Mouse (Mus musculus): ENCODE results near the gene Trim45. TPM values are rescaled to one million over a fixed set of nuclear protein-coding genes. Genes with fewer than 3 reads are reported as not detected.
A peak's percentile ranks its signal among the peaks of the same experiment; 100 is the strongest.

The Trim45 gene
- total and polyA plus RNA-seq, 3 experiments = 2.1 to 4.4 (median 2.7) TPM

DNA sequence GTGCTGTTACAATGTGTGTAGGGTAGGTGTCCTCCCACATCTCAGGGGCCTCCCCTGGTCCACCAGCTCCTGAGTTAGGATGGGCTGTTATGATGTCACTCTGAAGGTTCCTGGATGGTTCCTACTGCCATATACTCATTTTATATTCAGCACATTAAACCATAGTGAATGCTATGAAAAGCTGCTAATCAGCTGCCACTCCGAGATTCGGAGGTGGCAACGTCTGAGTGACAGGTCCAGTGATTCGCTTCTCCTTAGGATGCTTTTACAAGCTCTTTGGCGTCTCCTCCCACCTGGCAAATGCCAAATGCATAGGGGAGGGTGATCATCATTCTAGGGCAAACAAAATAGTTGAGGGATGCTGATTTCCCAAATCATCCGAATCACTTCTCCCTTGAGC is 26.5 kb upstream of the Trim45 start:
- dilution Hi-C loops (cut with MboI; ENCODE audit: extremely low pct_ligation_motif_present, extremely low pct_unique_long_range_greater_than_20kb, low sequenced_read_pairs) (no loop called here), in situ Hi-C loops (cut with MboI; ENCODE audit: low pct_ligation_motif_present, low pct_unique_long_range_greater_than_20kb, low sequenced_read_pairs) (no loop called here)
- Histone ChIP-seq H3K9ac (ENCODE audit: insufficient read depth, low read depth) (no peak overlapping the region), H3K27me3 (replicated peaks) (no peaks in the 10 kb centered on the region), H3K4me1 (ENCODE audit: control insufficient read depth in 1 of 2, insufficient read depth in 2 of 2) (peaks cover 6 to 20% of the 10 kb centered on the region in 2 experiments), H3K27ac (ENCODE audit: insufficient read depth, low read depth) (no peak overlapping the region), H3K36me3 (replicated peaks in 1 of 2; ENCODE audit: control insufficient read depth in 1 of 2, insufficient read depth in 1 of 2, low read length in 1 of 2) (no peaks in the 10 kb centered on the region), H3K4me2 (ENCODE audit: insufficient read depth, low read depth, poor library complexity, severe bottlenecking) (no peak overlapping the region), H3K79me2 (replicated peaks; ENCODE audit: control insufficient read depth, extremely low read depth, insufficient read depth, poor library complexity, severe bottlenecking) (no peaks in the 10 kb centered on the region), H3K4me3 (replicated peaks in 1 of 3; ENCODE audit: low read depth in 2 of 3, low read length in 2 of 3, poor library complexity in 1 of 3) (no peak overlapping the region), H3K9me3 (replicated peaks; ENCODE audit: low read length) (no peaks in the 10 kb centered on the region)
- DNase-seq (ENCODE audit: extremely low read depth) = no peak
- TF ChIP-seq MAZ (IDR thresholded peaks at IDR 0.05; ENCODE audit: low read depth, low read length) (no peak), UBTF (IDR thresholded peaks at IDR 0.05; ENCODE audit: low read depth, low read length) (no peak), ZMIZ1 (IDR thresholded peaks at IDR 0.05; ENCODE audit: low read depth, low read length) (no peak), EP300 (IDR thresholded peaks at IDR 0.05; ENCODE audit: low read length) (no peak), USF1 (IDR thresholded peaks at IDR 0.05; ENCODE audit: low read depth, low read length) (no peak), MXI1 (IDR thresholded peaks at IDR 0.05; ENCODE audit: low read depth, low read length) (no peak), JUN (IDR thresholded peaks at IDR 0.05; ENCODE audit: insufficient read depth, low read depth, low read length) (no peak), POLR2AphosphoS2 (IDR thresholded peaks at IDR 0.05; ENCODE audit: low read depth, low read length) (no peak), JUND (conservative IDR thresholded peaks at IDR 0.05; ENCODE audit: low read depth, low read length) (no peak), CHD2 (IDR thresholded peaks at IDR 0.05; ENCODE audit: low read length) (no peak)

DNA sequence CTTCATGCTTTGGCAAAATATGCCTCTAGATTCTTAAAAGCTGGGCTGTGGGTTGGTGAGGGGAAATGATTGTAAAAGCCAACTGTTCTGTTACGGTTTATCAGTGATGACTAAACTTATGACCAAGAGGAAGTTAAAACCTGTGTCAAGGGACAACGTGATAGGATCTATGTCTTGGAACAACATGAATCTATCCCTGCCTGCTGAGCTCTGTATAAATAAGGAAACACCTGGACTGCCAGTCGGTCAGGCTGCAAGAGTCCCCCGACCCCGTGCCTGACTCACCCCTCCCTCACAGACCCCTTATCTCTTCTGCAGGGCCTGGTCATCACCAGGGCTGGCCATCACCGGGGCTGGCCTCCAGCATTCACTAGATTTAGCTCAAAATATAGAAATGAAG is 15.9 kb upstream of the Trim45 start:
- no peak for DNase-seq (ENCODE audit: extremely low read depth)

DNA sequence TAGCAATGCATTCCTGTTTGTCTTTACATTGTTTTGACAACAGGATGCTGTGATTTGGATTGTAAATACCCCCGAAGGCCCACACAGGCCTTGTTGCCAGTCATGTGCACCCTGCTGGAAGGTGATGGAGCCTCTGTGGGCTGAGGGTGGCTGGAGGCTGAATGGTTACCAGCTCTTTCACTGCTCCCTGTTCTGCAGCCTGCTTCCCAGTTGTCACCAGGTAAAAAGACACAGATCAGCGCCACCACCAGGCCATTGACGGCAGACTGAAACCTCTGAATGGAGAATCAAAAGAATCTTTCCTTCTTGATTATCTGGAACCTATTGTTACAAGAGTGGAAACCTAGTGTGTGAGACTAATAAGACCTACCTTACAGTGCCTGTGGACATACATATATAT is 15.1 kb upstream of the Trim45 start:
- in situ Hi-C loops (cut with MboI; ENCODE audit: low pct_ligation_motif_present, low pct_unique_long_range_greater_than_20kb, low sequenced_read_pairs) = loop anchor here (10.0 to 25.0 kb wide), 2 partner anchors 145 to 212 kb away; no protein-coding TSS in a partner anchor
- no peak for DNase-seq (ENCODE audit: extremely low read depth)
- no peaks in the 10 kb centered on the region for H3K27me3 ChIP-seq (replicated peaks)

More for the DNA sequence above, 15.9 kb upstream of the Trim45 start:
- dilution Hi-C loops (cut with MboI; ENCODE audit: extremely low pct_ligation_motif_present, extremely low pct_unique_long_range_greater_than_20kb, low sequenced_read_pairs) (no loop called here), in situ Hi-C loops (cut with MboI; ENCODE audit: low pct_ligation_motif_present, low pct_unique_long_range_greater_than_20kb, low sequenced_read_pairs) (loop anchor here (10.0 to 25.0 kb wide), 2 partner anchors 144 to 211 kb away; no protein-coding TSS in a partner anchor)
- H3K4me2 ChIP-seq (ENCODE audit: insufficient read depth, low read depth, poor library complexity, severe bottlenecking) = no peak overlapping the region
- H3K9ac ChIP-seq (ENCODE audit: insufficient read depth, low read depth) = no peak overlapping the region
- H3K27ac ChIP-seq (ENCODE audit: insufficient read depth, low read depth) = no peak overlapping the region
- no peaks in the 10 kb centered on the region for H3K9me3 ChIP-seq (replicated peaks; ENCODE audit: low read length)
- no peak overlapping the region for H3K4me3 ChIP-seq (replicated peaks in 1 of 3; ENCODE audit: low read depth in 2 of 3, low read length in 2 of 3, poor library complexity in 1 of 3)
- no peaks in the 10 kb centered on the region for H3K36me3 ChIP-seq (replicated peaks in 1 of 2; ENCODE audit: control insufficient read depth in 1 of 2, insufficient read depth in 1 of 2, low read length in 1 of 2)
- TF ChIP-seq EP300 (IDR thresholded peaks at IDR 0.05; ENCODE audit: low read length) = 0 out of 2 replicates have a peak, but pooled peaks have one; percentile 9
- TF ChIP-seq MYC (IDR thresholded peaks at IDR 0.05; ENCODE audit: low read depth, low read length) = no peak
- no peak for TF ChIP-seq MAX (IDR thresholded peaks at IDR 0.05; ENCODE audit: low read length)
- H3K27me3 ChIP-seq (replicated peaks) = no peaks in the 10 kb centered on the region
- H3K4me1 ChIP-seq (ENCODE audit: control insufficient read depth in 1 of 2, insufficient read depth in 2 of 2) = peaks cover 7 to 30% of the 10 kb centered on the region in 2 experiments
- H3K79me2 ChIP-seq (replicated peaks; ENCODE audit: control insufficient read depth, extremely low read depth, insufficient read depth, poor library complexity, severe bottlenecking) = no peaks in the 10 kb centered on the region

More for the DNA sequence above, 15.1 kb upstream of the Trim45 start:
- dilution Hi-C loops (cut with MboI; ENCODE audit: extremely low pct_ligation_motif_present, extremely low pct_unique_long_range_greater_than_20kb, low sequenced_read_pairs) = no loop called here
- Histone ChIP-seq H3K9ac (ENCODE audit: insufficient read depth, low read depth) (no peak overlapping the region), H3K4me3 (replicated peaks in 1 of 3; ENCODE audit: low read depth in 2 of 3, low read length in 2 of 3, poor library complexity in 1 of 3) (no peak overlapping the region), H3K79me2 (replicated peaks; ENCODE audit: control insufficient read depth, extremely low read depth, insufficient read depth, poor library complexity, severe bottlenecking) (no peaks in the 10 kb centered on the region), H3K4me2 (ENCODE audit: insufficient read depth, low read depth, poor library complexity, severe bottlenecking) (no peak overlapping the region), H3K36me3 (replicated peaks in 1 of 2; ENCODE audit: control insufficient read depth in 1 of 2, insufficient read depth in 1 of 2, low read length in 1 of 2) (no peaks in the 10 kb centered on the region), H3K9me3 (replicated peaks; ENCODE audit: low read length) (no peaks in the 10 kb centered on the region), H3K4me1 (ENCODE audit: control insufficient read depth in 1 of 2, insufficient read depth in 2 of 2) (peaks cover 9 to 30% of the 10 kb centered on the region in 2 experiments), H3K27ac (ENCODE audit: insufficient read depth, low read depth) (no peak overlapping the region)
- TF ChIP-seq MAZ (IDR thresholded peaks at IDR 0.05; ENCODE audit: low read depth, low read length) (no peak), RAD21 (IDR thresholded peaks at IDR 0.05; ENCODE audit: low read depth, low read length) (peak; percentile 67), CTCF (conservative IDR thresholded peaks at IDR 0.05 in 1 of 2, IDR thresholded peaks at IDR 0.05 in 1 of 2; ENCODE audit: low read depth in 2 of 2, low read length in 2 of 2) (peak in 1 of 2 experiments; percentile 73; a peak in 2 of 4 replicates), SMC3 (IDR thresholded peaks at IDR 0.05; ENCODE audit: low read depth, low read length) (peak; percentile 79), IRF4 (IDR thresholded peaks at IDR 0.05; ENCODE audit: low read depth, low read length) (0 out of 2 replicates have a peak, but pooled peaks have one; percentile 32), JUND (conservative IDR thresholded peaks at IDR 0.05; ENCODE audit: low read depth, low read length) (no peak), CHD2 (IDR thresholded peaks at IDR 0.05; ENCODE audit: low read length) (no peak), UBTF (IDR thresholded peaks at IDR 0.05; ENCODE audit: low read depth, low read length) (no peak), NRF1 (IDR thresholded peaks at IDR 0.05; ENCODE audit: low read depth, low read length) (no peak), USF2 (conservative IDR thresholded peaks at IDR 0.05; ENCODE audit: low read depth, low read length) (no peak), ZC3H11A (IDR thresholded peaks at IDR 0.05; ENCODE audit: low read depth, low read length) (peak; percentile 31; the same call in 1 of the 2 replicates), JUN (IDR thresholded peaks at IDR 0.05; ENCODE audit: insufficient read depth, low read depth, low read length) (no peak), RCOR1 (conservative IDR thresholded peaks at IDR 0.05; ENCODE audit: low read depth, low read length) (no peak), MYC (IDR thresholded peaks at IDR 0.05; ENCODE audit: low read depth, low read length) (no peak)
